Mouse (Mus musculus): ENCODE measurements around the gene Mrpl53.

DNA sequence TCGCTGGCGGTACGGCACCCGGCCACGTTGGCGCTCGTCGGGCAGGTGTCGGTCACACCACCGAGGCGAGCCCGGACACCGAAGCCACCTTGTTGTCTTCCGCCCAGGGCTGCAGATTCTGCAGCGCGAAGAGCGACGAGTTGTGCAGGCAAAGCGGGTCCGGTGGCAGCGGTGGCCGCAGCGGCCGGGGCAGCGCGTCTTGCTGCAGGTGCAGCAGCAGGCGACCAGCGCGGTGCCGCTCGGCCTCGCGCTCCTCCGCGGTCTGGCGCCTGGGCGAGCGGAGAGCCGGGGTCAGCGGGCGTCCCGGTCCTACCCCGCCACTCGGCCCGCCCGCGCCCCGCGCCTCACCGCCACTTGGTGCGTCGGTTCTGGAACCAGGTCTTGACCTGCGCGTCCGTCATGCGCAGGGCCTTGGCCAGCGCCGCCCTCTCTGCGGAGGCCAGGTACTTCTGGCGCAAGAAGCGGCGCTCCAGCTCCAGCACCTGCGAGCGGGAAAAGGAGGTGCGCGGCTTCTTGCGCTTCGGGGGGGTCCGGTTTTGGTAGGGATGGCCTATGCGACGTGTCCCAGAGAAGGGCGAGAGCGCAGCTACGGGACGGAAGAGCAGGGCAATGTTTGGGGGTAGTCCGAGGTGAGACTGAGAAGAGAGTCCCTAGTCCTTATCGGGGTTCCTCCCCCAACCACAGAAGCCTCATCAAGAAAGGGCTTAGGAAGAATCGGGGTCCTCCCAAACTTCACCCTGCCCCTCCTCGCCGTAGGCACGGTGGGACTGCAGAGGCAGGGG lies 39.9 kb upstream of the Mrpl53 start:
- TF ChIP-seq CTCF (IDR thresholded peaks at IDR 0.05; ENCODE audit: low read depth) (no peak), EP300 (IDR thresholded peaks at IDR 0.05; ENCODE audit: low read depth) (no peak)

All from liver, embryonic 14.5 days (tissue).